Mouse (Mus musculus) heart, postnatal 0 days (tissue): Measurements from ENCODE around the gene Tmem235.

Source experiments
- CTCF ChIP-seq: IDR thresholded peaks from 2 replicates; pipeline ENCODE4 v1.5.1; 2016; ENCODE audit warnings: antibody characterized with exemption, control low read depth, low read depth
- EP300 ChIP-seq: IDR thresholded peaks from 2 replicates; pipeline ENCODE4 v1.6.1; 2016; ENCODE audit warnings: antibody characterized with exemption, low read depth

DNA sequence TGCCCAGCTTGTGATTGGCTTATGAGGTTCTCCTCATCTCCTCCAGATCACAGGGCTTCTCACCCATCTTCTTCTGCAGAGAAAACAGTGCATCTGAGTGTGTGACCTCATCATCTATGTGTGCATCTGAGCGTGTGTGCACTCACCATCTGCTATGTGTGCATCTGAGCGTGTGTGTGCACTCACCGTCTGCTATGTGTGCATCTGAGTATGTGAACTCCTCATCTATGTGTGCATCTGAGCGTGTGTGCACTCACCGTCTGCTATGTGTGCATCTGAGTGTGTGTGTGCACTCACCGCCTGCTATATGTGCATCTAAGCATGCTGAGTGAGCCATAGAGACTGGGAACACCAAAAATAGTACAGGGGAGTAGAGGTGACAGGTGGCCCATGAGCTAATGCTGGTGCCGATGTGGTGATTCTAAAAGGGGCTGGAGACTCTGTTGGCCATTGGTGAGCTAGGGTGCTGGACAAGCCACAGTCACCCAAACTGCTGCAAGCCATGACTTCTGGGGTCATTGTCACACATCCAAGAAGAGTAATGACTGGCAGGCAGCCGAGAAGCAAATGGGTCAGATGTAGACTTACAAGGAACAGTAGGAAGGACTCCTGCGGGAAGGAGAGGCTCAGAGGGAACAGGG lies 19.9 kb downstream of the Tmem235 start:
- TF ChIP-seq EP300 (no peak), CTCF (no peak)
